Mouse (Mus musculus) megakaryocyte progenitor cell, adult 5-6 weeks (primary cell): ENCODE results near the gene Gm21860. TPM values are rescaled to one million over a fixed set of nuclear protein-coding genes. Genes with fewer than 3 reads are reported as not detected.

Experiments used
- total RNA-seq, 2 experiments: library from RNA; stranded (forward) in 1 of 2; stranded (reverse) in 1 of 2; fragments of 157-497, 149-512 nt in 1 of 2; fragments of 200-1000 nt in 1 of 2; gene quantifications; 2 replicates each; pipeline versions ENCODE4 v1.2.3 to v1.2.4; 2015 to 2017

Gene Gm21860
- total RNA-seq, 2 experiments from 2014 or later, result not detected

Other genes starting within 250 kb of the Gm21860 start
- not detected in 2 replicates for gene Gm47283, start 29.9 kb upstream of the Gm21860 start, total RNA-seq (2015)
- not detected in 2 replicates for gene Gm47283, start 29.9 kb upstream of the Gm21860 start, total RNA-seq (2017)
- gene Gm21748, start 84.4 kb upstream of the Gm21860 start, total RNA-seq (2015), result not detected in 2 replicates
- gene Gm21748, start 84.4 kb upstream of the Gm21860 start, total RNA-seq (2017), result not detected in 2 replicates